ENCODE assay signal across 8 mouse cellular contexts in the genomic region with DNA sequence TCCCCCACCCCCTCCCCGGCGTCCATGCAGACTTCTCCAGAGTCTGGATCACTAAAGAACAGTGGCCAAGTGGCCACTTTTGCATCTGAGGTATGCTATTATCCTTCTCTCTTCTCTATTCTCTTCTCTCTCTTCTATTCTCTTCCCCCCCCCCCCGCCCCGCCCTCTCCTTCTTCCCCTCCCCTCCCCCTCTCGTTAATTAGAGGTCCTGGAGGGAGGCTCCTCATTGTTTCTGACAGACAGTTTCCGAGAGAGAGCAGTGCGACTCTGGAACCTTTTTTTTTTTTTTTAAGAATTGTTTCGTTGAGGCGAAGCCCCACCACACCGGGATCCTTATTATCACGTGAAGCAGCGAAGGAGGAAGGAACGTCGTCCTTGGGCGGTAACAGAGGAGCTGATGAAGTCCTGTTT.
DNase-seq lines count a peak whose midpoint lies in the region; ATAC-seq and TF ChIP-seq lines count a peak whose summit lies in the region.

No protein-coding gene starts in this region.

- H3K36me3 ChIP-seq in testis, adult 2 months (ENCODE audit: control insufficient read depth, insufficient read depth, low read length) = no peaks in the 10 kb centered on the region
- H3K36me3 ChIP-seq in limb, embryonic 11.5 days (ENCODE audit: control insufficient read depth, insufficient read depth, low read length) = no peaks in the 10 kb centered on the region
- H3K36me3 ChIP-seq in neural tube, embryonic 12.5 days = no peaks in the 10 kb centered on the region

- peak overlapping the region; percentile 76 for H3K4me3 ChIP-seq in cerebellum, adult 2 months (replicated peaks; ENCODE audit: insufficient read depth, low read depth, low read length)
- peak overlapping the region; percentile 64 for H3K4me3 ChIP-seq in testis, adult 2 months (ENCODE audit: control insufficient read depth, low read depth, low read length)
- H3K4me3 ChIP-seq in limb, embryonic 11.5 days (ENCODE audit: low read depth, low read length) = peak overlapping the region; percentile 30
- peak overlapping the region; percentile 31 for H3K4me3 ChIP-seq in neural tube, embryonic 12.5 days

- peak overlapping the region; percentile 70 for H3K4me2 ChIP-seq in limb, embryonic 11.5 days (ENCODE audit: low read depth, severe bottlenecking)
- H3K4me2 ChIP-seq in neural tube, embryonic 12.5 days (replicated peaks) = peak overlapping the region; percentile 77

- intact Hi-C loops in gastrocnemius, postnatal 36 days (cut with DNase I) = no loop called here

- no peaks in the 10 kb centered on the region; the same call in 1 of the 2 replicates for H3K9me3 ChIP-seq in limb, embryonic 11.5 days (ENCODE audit: control insufficient read depth, low read length)
- no peaks in the 10 kb centered on the region for H3K9me3 ChIP-seq in neural tube, embryonic 12.5 days

- no peak overlapping the region for H3K9ac ChIP-seq in limb, embryonic 11.5 days (ENCODE audit: low read length)
- peak overlapping the region; percentile 56 for H3K9ac ChIP-seq in neural tube, embryonic 12.5 days

- H3K27ac ChIP-seq in cerebellum, adult 2 months (ENCODE audit: insufficient read depth, low read length) = no peak overlapping the region
- no peak overlapping the region for H3K27ac ChIP-seq in testis, adult 2 months (ENCODE audit: control insufficient read depth, insufficient read depth, low read depth, low read length)
- no peak overlapping the region for H3K27ac ChIP-seq in limb, embryonic 11.5 days (replicated peaks; ENCODE audit: low read depth, low read length)
- peak overlapping the region; percentile 81 for H3K27ac ChIP-seq in neural tube, embryonic 12.5 days

- H3K4me1 ChIP-seq in cerebellum, adult 2 months (ENCODE audit: control insufficient read depth, insufficient read depth, low read length) = no peaks in the 10 kb centered on the region
- peaks cover 11% of the 10 kb centered on the region for H3K4me1 ChIP-seq in testis, adult 2 months (ENCODE audit: control insufficient read depth, insufficient read depth, low read length)
- no peaks in the 10 kb centered on the region for H3K4me1 ChIP-seq in limb, embryonic 11.5 days (ENCODE audit: control insufficient read depth, insufficient read depth, low read length)
- peaks cover 12% of the 10 kb centered on the region for H3K4me1 ChIP-seq in neural tube, embryonic 12.5 days

- TF ChIP-seq CTCF in cerebellum, adult 2 months (IDR thresholded peaks at IDR 0.05; ENCODE audit: borderline replicate concordance, insufficient read depth, low read depth, low read length) = no peak
- TF ChIP-seq CTCF in testis, adult 2 months (IDR thresholded peaks at IDR 0.05; ENCODE audit: control insufficient read depth, insufficient read depth, insufficient replicate concordance, low read depth, low read length) = no peak

- no peak for TF ChIP-seq POLR2A in cerebellum, adult 2 months (IDR thresholded peaks at IDR 0.05; ENCODE audit: borderline replicate concordance, insufficient read depth, low read length)
- no peak for TF ChIP-seq POLR2A in testis, adult 2 months (IDR thresholded peaks at IDR 0.05; ENCODE audit: control insufficient read depth, low read depth, low read length)

- WGBS in cerebellum, adult 2 months = 0% methylated on average over 15 of the region's 15 CpGs
- 0% methylated on average over 12 of the region's 15 CpGs for WGBS in limb, embryonic 11.5 days
- under 1% methylated on average over 14 of the region's 15 CpGs for WGBS in neural tube, embryonic 12.5 days

- H3K27me3 ChIP-seq in cerebellum, adult 2 months (ENCODE audit: control insufficient read depth, insufficient read depth, low read length) = no peaks in the 10 kb centered on the region; the same call in 1 of the 2 replicates
- H3K27me3 ChIP-seq in testis, adult 2 months (ENCODE audit: control insufficient read depth, insufficient read depth, low read length) = no peaks in the 10 kb centered on the region
- no peaks in the 10 kb centered on the region for H3K27me3 ChIP-seq in limb, embryonic 11.5 days (ENCODE audit: control insufficient read depth, insufficient read depth, low read length)
- no peaks in the 10 kb centered on the region for H3K27me3 ChIP-seq in neural tube, embryonic 12.5 days (replicated peaks)

- ATAC-seq in limb, embryonic 11.5 days (ENCODE audit: insufficient number of reproducible peaks, low FRiP score, low TSS enrichment, low read depth) = no peak
- peak; percentile 55 for ATAC-seq in neural tube, embryonic 12.5 days (ENCODE audit: low FRiP score, low read depth)
- no peak for ATAC-seq in erythroid progenitor cell, adult 5-6 weeks (replicated peaks; ENCODE audit: low FRiP score, poor library complexity, severe bottlenecking)

- no peak for DNase-seq in cerebellum, adult 2 months
- no peak for DNase-seq in cerebellum, adult 8-10 months
- no peak for DNase-seq in testis, postnatal 14 days (ENCODE audit: low spot score)
- peak; percentile 44 for DNase-seq in limb, embryonic 11.5 days (ENCODE audit: low spot score)
- DNase-seq in gastrocnemius, postnatal 36 days = no peak
